Mouse (Mus musculus) yolk sac, embryonic 10.5 days (tissue): Measurements from ENCODE around the gene Rara.
"Not testable (repeated sequence)": the region's sequence is repeated elsewhere in the genome, so short reads cannot be mapped to it uniquely, and the experiment has no call there.

Experiments used
- DNase-seq: peaks from one replicate; pipeline ENCODE4 v3.0.0-alpha.2; 2017; ENCODE audit warnings: low spot score

The Rara gene

GRCm38 (mm10) chr11:98922851-98923711, 4.5 kb upstream of the Rara start:
- peak; percentile 25 for DNase-seq

GRCm38 (mm10) chr11:98924633-98925175, 2.9 kb upstream of the Rara start:
- peak; percentile 26 for DNase-seq

- DNase-seq = no peak
Observed at GRCm38 (mm10) chr11:98925265-98925721, 2.3 kb upstream of the Rara start.

GRCm38 (mm10) chr11:98925868-98926311, 1.7 kb upstream of the Rara start:
- peak; percentile 73 for DNase-seq

- no peak for DNase-seq
Observed at GRCm38 (mm10) chr11:98926553-98926952, 1.1 kb upstream of the Rara start.

- DNase-seq = no peak
Observed at GRCm38 (mm10) chr11:98928186-98928893, 722 bp downstream of the Rara start.

- no peak for DNase-seq
Observed at GRCm38 (mm10) chr11:98929503-98929902, 1.9 kb downstream of the Rara start.

GRCm38 (mm10) chr11:98930127-98930601, 2.5 kb downstream of the Rara start:
- DNase-seq = no peak

- no peak for DNase-seq
Observed at GRCm38 (mm10) chr11:98930773-98931512, 3.3 kb downstream of the Rara start.

- no peak for DNase-seq
Observed at GRCm38 (mm10) chr11:98931513-98932292, 4.1 kb downstream of the Rara start.

GRCm38 (mm10) chr11:98932293-98933091, 4.9 kb downstream of the Rara start:
- no peak for DNase-seq

- DNase-seq = no peak
Observed at GRCm38 (mm10) chr11:98933151-98933550, 5.5 kb downstream of the Rara start.

GRCm38 (mm10) chr11:98933847-98934246, 6.2 kb downstream of the Rara start:
- not testable (repeated sequence) for DNase-seq

- DNase-seq = no peak
Observed at GRCm38 (mm10) chr11:98934367-98934766, 6.7 kb downstream of the Rara start.

GRCm38 (mm10) chr11:98935123-98935522, 7.5 kb downstream of the Rara start:
- DNase-seq = no peak

GRCm38 (mm10) chr11:98936170-98936569, 8.6 kb downstream of the Rara start:
- DNase-seq = peak; percentile 85

GRCm38 (mm10) chr11:98936606-98937409, 9.2 kb downstream of the Rara start:
- DNase-seq = peak; percentile 29

- peak; percentile 92 for DNase-seq
Observed at GRCm38 (mm10) chr11:98937410-98937913, 9.8 kb downstream of the Rara start.
